Mouse (Mus musculus) lung, adult 2 months (tissue): ENCODE results near the gene N4bp2l1.

Source experiments
- CTCF ChIP-seq: fragments of 200-500 bp; IDR thresholded peaks from 2 replicates; pipeline ENCODE4 v1.5.1; 2011; ENCODE audit warnings: mild to moderate bottlenecking, low read length, control low read depth; ENCODE audit not compliant: insufficient read depth
- POLR2A ChIP-seq: fragments of 200-500 bp; IDR thresholded peaks from 2 replicates; pipeline ENCODE4 v1.6.1; 2011; ENCODE audit warnings: low read depth, mild to moderate bottlenecking, control low read depth, low read length, borderline replicate concordance; ENCODE audit errors: extremely low read depth

DNA sequence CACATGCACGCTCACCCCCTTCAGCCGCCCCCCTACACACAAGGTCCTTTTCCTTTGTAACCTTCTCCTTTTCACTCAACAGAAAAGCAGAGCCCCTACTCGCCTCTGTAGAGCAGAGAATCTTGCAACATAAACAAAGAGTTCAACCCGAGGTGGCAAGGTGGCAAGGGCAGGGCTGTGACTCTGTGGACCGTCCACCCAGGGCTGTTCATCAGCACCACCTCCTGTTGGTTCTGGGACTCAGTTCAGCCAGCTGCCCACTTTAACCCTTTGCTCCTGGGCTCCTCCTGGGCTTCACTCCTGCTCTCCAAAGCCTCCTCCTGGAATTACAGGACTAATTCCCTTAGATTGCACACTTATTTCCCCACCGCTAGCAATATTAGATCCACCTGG is 12.7 kb downstream of the N4bp2l1 start:
- TF ChIP-seq POLR2A, result no peak
- no peak for TF ChIP-seq CTCF
